Mouse (Mus musculus): ENCODE data around the gene Etv6. TPM values are rescaled to one million over a fixed set of nuclear protein-coding genes. Genes with fewer than 3 reads are reported as not detected.

Gene Etv6
- total and polyA plus RNA-seq, 3 experiments = 10.4 to 58.9 (median 28.9) TPM

DNA sequence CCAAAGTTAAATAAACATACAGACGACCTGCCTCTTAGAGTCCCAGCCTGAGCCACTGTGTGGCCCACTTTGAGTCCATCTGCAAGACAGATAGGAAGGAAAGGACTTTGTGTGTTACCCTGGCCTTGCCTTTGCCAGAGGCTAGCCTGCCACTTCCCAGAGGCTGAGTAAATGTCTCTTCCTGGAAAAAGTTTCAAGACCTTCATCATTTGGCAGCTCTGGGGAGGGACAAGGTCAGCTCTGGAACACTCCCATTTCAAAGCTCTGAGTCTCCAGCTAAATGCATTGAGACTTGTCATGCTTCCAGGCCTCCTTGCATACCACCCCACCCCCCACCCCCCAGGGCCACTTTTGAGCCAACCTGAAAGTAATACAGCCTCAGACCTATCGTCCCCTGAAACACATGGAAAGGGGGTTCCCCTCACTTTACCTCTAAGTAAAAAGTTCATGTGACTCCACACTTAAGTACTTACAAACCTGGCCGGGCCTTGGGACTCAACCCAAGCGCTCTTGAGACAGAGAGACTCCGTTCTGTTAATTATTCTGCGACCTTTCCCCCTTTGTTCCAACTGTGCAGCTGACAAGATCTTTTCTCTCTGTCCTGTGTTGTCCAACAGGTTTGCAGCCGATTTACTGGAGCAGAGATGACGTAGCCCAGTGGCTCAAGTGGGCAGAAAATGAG is 186.9 kb downstream of the Etv6 start:
- peaks cover 79% of the 10 kb centered on the region for H3K36me3 ChIP-seq (replicated peaks)
- no peaks in the 10 kb centered on the region for H3K27me3 ChIP-seq (ENCODE audit: insufficient read depth, low read length)

DNA sequence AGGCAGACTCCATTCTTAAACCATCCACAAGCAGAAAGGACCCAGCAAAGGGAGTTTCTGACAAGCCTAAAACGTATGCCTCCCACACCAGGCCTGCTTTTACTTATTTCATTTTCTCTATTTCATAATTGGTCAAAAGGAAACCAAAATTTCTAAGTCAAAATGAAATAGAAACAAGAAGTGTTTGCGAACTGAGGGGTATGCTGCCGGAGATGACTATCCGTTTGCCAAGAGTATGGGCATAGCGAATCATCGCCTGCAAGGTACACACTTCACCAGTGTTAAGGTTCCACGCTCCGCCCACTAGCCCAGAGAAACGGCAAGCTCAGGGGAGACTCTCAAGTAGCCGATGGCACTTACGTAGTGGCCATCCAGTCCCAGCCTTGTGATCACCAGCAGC is 190.1 kb downstream of the Etv6 start:
- ATAC-seq (ENCODE audit: extremely low read depth, insufficient number of reproducible peaks, low FRiP score, poor library complexity, severe bottlenecking) (no peak), DNase-seq (ENCODE audit: low spot score) (no peak)
- Histone ChIP-seq H3K36me3 (replicated peaks) (peaks cover 91% of the 10 kb centered on the region), H3K9me3 (replicated peaks) (no peaks in the 10 kb centered on the region), H3K4me3 (ENCODE audit: low read depth, low read length) (no peak overlapping the region), H3K4me1 (ENCODE audit: insufficient read depth, low read depth, low read length) (peaks cover 3% of the 10 kb centered on the region; the same call in 1 of the 2 replicates), H3K27me3 (ENCODE audit: insufficient read depth, low read length) (no peaks in the 10 kb centered on the region)
- TF ChIP-seq TAL1 (conservative IDR thresholded peaks at IDR 0.05; ENCODE audit: low read depth, low read length) (no peak), CTCF (IDR thresholded peaks at IDR 0.05; ENCODE audit: low read depth, low read length) (no peak), POLR2AphosphoS5 (IDR thresholded peaks at IDR 0.05; ENCODE audit: insufficient replicate concordance, low read depth, low read length) (no peak), GATA2 (IDR thresholded peaks at IDR 0.05; ENCODE audit: borderline replicate concordance, low read depth, low read length) (no peak), GATA1 (IDR thresholded peaks at IDR 0.05; ENCODE audit: borderline replicate concordance, low read length) (no peak)

More for the DNA sequence above, 186.9 kb downstream of the Etv6 start:
- TF ChIP-seq CTCF (IDR thresholded peaks at IDR 0.05; ENCODE audit: low read depth, low read length) (no peak), POLR2AphosphoS5 (IDR thresholded peaks at IDR 0.05; ENCODE audit: insufficient replicate concordance, low read depth, low read length) (no peak), GATA2 (IDR thresholded peaks at IDR 0.05; ENCODE audit: borderline replicate concordance, low read depth, low read length) (no peak), TAL1 (conservative IDR thresholded peaks at IDR 0.05; ENCODE audit: low read depth, low read length) (no peak), GATA1 (IDR thresholded peaks at IDR 0.05; ENCODE audit: borderline replicate concordance, low read length) (no peak)
- Histone ChIP-seq H3K4me1 (ENCODE audit: insufficient read depth, low read depth, low read length) (peaks cover 3% of the 10 kb centered on the region; the same call in 1 of the 2 replicates), H3K9me3 (replicated peaks) (no peaks in the 10 kb centered on the region), H3K4me3 (ENCODE audit: low read depth, low read length) (no peak overlapping the region)
- DNase-seq (ENCODE audit: low spot score) = no peak
- no peak for ATAC-seq (ENCODE audit: extremely low read depth, insufficient number of reproducible peaks, low FRiP score, poor library complexity, severe bottlenecking)

DNA sequence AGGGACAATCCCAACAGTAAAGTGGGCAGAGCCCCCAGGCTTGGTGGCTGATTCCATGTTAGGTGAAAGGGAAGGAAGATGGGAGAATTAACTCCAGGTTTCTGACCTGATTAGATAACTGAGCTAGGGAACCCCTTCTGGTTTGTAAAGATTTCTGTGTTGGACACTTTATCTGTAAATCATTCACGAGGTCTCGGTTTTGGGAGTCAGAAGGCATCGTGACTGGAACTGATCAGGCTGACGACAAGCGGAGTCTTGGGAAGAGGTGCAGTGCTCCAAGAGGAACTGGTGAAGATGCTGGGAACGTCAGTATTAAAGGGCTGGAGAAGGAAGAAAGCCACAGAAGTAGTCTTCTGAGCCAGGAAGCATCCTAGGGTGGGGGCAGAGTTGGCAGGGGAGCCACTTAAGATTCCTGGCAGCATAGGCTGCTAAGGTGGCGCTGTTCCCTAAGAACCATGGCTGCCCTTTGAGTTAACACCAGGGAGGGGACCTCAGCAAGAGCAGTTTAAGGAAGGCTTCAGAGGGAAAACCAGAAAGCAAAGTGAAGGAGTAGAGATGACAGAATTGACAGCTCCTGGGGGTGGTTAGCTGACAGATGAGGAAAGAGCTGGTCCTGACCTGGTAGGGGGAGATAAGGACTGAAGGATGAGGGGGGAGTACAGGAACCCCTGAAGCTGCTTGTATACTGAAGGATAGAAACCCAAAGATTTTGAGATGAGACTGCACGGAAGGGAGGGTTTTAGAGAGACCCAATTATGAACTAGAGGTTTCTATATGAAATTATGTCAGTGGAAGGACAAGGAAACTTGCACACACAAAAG is 191.1 kb downstream of the Etv6 start:
- TF ChIP-seq POLR2AphosphoS5 (IDR thresholded peaks at IDR 0.05; ENCODE audit: insufficient replicate concordance, low read depth, low read length) (no peak), GATA2 (IDR thresholded peaks at IDR 0.05; ENCODE audit: borderline replicate concordance, low read depth, low read length) (no peak), TAL1 (conservative IDR thresholded peaks at IDR 0.05; ENCODE audit: low read depth, low read length) (no peak), GATA1 (IDR thresholded peaks at IDR 0.05; ENCODE audit: borderline replicate concordance, low read length) (no peak), CTCF (IDR thresholded peaks at IDR 0.05; ENCODE audit: low read depth, low read length) (no peak)
- ATAC-seq (ENCODE audit: extremely low read depth, insufficient number of reproducible peaks, low FRiP score, poor library complexity, severe bottlenecking) (no peak), DNase-seq (ENCODE audit: low spot score) (no peak)

GRCm38 (mm10) chr6:134236311-134236710 is 200.8 kb downstream of the Etv6 start:
- DNase-seq (ENCODE audit: low spot score) (no peak), ATAC-seq (ENCODE audit: extremely low read depth, insufficient number of reproducible peaks, low FRiP score, poor library complexity, severe bottlenecking) (no peak)
- H3K36me3 ChIP-seq (replicated peaks) = peaks cover 79% of the 10 kb centered on the region

More for the DNA sequence above, 191.1 kb downstream of the Etv6 start:
- peaks cover 85% of the 10 kb centered on the region for H3K36me3 ChIP-seq (replicated peaks)
- no peak overlapping the region for H3K4me3 ChIP-seq (ENCODE audit: low read depth, low read length)
- H3K9me3 ChIP-seq (replicated peaks) = no peaks in the 10 kb centered on the region
- peaks cover 3% of the 10 kb centered on the region; the same call in 1 of the 2 replicates for H3K4me1 ChIP-seq (ENCODE audit: insufficient read depth, low read depth, low read length)
- no peaks in the 10 kb centered on the region for H3K27me3 ChIP-seq (ENCODE audit: insufficient read depth, low read length)

GRCm38 (mm10) chr6:134238455-134238854 is 203.0 kb downstream of the Etv6 start:
- no peaks in the 10 kb centered on the region for H3K9me3 ChIP-seq (replicated peaks)
- H3K4me1 ChIP-seq (ENCODE audit: insufficient read depth, low read depth, low read length) = no peaks in the 10 kb centered on the region
- peaks cover 89% of the 10 kb centered on the region for H3K36me3 ChIP-seq (replicated peaks)
- TF ChIP-seq POLR2AphosphoS5 (IDR thresholded peaks at IDR 0.05; ENCODE audit: insufficient replicate concordance, low read depth, low read length) = no peak
- TF ChIP-seq CTCF (IDR thresholded peaks at IDR 0.05; ENCODE audit: low read depth, low read length) = no peak
- no peak for TF ChIP-seq GATA2 (IDR thresholded peaks at IDR 0.05; ENCODE audit: borderline replicate concordance, low read depth, low read length)
- ATAC-seq (ENCODE audit: extremely low read depth, insufficient number of reproducible peaks, low FRiP score, poor library complexity, severe bottlenecking) = no peak
- H3K27me3 ChIP-seq (ENCODE audit: insufficient read depth, low read length) = no peaks in the 10 kb centered on the region
- no peak for DNase-seq (ENCODE audit: low spot score)
- no peak overlapping the region for H3K4me3 ChIP-seq (ENCODE audit: low read depth, low read length)

More at GRCm38 (mm10) chr6:134236311-134236710, 200.8 kb downstream of the Etv6 start:
- TF ChIP-seq CTCF (IDR thresholded peaks at IDR 0.05; ENCODE audit: low read depth, low read length) (no peak), GATA2 (IDR thresholded peaks at IDR 0.05; ENCODE audit: borderline replicate concordance, low read depth, low read length) (no peak), TAL1 (conservative IDR thresholded peaks at IDR 0.05; ENCODE audit: low read depth, low read length) (no peak), POLR2AphosphoS5 (IDR thresholded peaks at IDR 0.05; ENCODE audit: insufficient replicate concordance, low read depth, low read length) (no peak), GATA1 (IDR thresholded peaks at IDR 0.05; ENCODE audit: borderline replicate concordance, low read length) (no peak)
- Histone ChIP-seq H3K27me3 (ENCODE audit: insufficient read depth, low read length) (no peaks in the 10 kb centered on the region), H3K4me3 (ENCODE audit: low read depth, low read length) (no peak overlapping the region), H3K9me3 (replicated peaks) (no peaks in the 10 kb centered on the region), H3K4me1 (ENCODE audit: insufficient read depth, low read depth, low read length) (no peaks in the 10 kb centered on the region)

GRCm38 (mm10) chr6:134240988-134241387 is 205.5 kb downstream of the Etv6 start:
- no peaks in the 10 kb centered on the region for H3K9me3 ChIP-seq (replicated peaks)
- DNase-seq (ENCODE audit: low spot score) (no peak), ATAC-seq (ENCODE audit: extremely low read depth, insufficient number of reproducible peaks, low FRiP score, poor library complexity, severe bottlenecking) (no peak)
- no peaks in the 10 kb centered on the region for H3K27me3 ChIP-seq (ENCODE audit: insufficient read depth, low read length)
- no peaks in the 10 kb centered on the region for H3K4me1 ChIP-seq (ENCODE audit: insufficient read depth, low read depth, low read length)
- H3K36me3 ChIP-seq (replicated peaks) = peaks cover 83% of the 10 kb centered on the region
- TF ChIP-seq CTCF (IDR thresholded peaks at IDR 0.05; ENCODE audit: low read depth, low read length) (peak; percentile 18; the same call in 1 of the 2 replicates), POLR2AphosphoS5 (IDR thresholded peaks at IDR 0.05; ENCODE audit: insufficient replicate concordance, low read depth, low read length) (no peak)
- H3K4me3 ChIP-seq (ENCODE audit: low read depth, low read length) = no peak overlapping the region

All from G1E (cell line).